Mouse (Mus musculus) brain, embryonic 14.5 days (tissue): ENCODE results near the gene A030005K14Rik.

ENCODE experiments used
- CTCF ChIP-seq: fragments of 200-500 bp; IDR thresholded peaks from 2 replicates; pipeline ENCODE4 v1.5.1; 2012; ENCODE audit warnings: inconsistent platforms, mild to moderate bottlenecking, moderate library complexity, borderline replicate concordance; ENCODE audit not compliant: insufficient read depth, insufficient read length; ENCODE audit errors: extremely low read depth
- POLR2A ChIP-seq: fragments of 200-500 bp; IDR thresholded peaks from 2 replicates; pipeline ENCODE4 v1.6.1; 2012; ENCODE audit warnings: mild to moderate bottlenecking, inconsistent platforms, borderline replicate concordance; ENCODE audit not compliant: poor library complexity, insufficient read depth, insufficient read length, severe bottlenecking; ENCODE audit errors: extremely low read depth

GRCm38 (mm10) chr1:83099160-83099559 is 40.0 kb upstream of the A030005K14Rik start:
- TF ChIP-seq CTCF (no peak), POLR2A (no peak)
